In the genomic region with DNA sequence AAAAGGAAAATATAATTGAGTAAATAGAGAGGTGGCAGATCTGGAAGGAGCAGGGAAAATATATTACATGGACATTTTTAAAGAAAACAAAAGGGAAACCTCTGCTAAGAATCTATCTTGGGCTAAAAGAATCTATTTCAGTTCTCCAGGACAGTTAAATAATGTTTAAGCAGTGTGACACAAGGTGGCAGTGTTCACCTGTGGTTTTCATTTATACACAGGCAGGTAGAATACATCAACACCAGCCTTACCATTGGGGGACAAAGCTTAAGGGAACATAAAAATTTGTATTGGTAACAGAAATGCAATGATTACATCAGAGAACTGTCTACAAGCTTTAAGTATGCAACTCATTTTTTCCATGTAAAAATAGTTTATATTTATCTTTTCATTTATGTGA, we compare ENCODE assay signal across 9 mouse cellular contexts.
DNase-seq lines count a peak whose midpoint lies in the region; ATAC-seq and TF ChIP-seq lines count a peak whose summit lies in the region.
"Had no signal": no experiment of that assay in that cellular context is flagged by ENCODE, and none has a peak within 500 bp of the region (broad histone marks: within the 10 kb centered on the region; RNA-seq: fewer than 3 reads in every experiment).

No protein-coding gene starts in this region.

- no peak for TF ChIP-seq EP300 in liver, embryonic 14.5 days (IDR thresholded peaks at IDR 0.05; ENCODE audit: low read depth)

- H3K27me3 ChIP-seq in liver, embryonic 14.5 days (ENCODE audit: control insufficient read depth, insufficient read depth, low read length), result no peaks in the 10 kb centered on the region
- H3K27me3 ChIP-seq in liver, embryonic 11.5 days (replicated peaks; ENCODE audit: control insufficient read depth, insufficient read depth, low read length), result no peaks in the 10 kb centered on the region
- H3K27me3 ChIP-seq: embryonic facial prominence, embryonic 15.5 days had no signal

- no peak overlapping the region for H3K27ac ChIP-seq in liver, embryonic 14.5 days
- H3K27ac ChIP-seq in liver, embryonic 11.5 days (ENCODE audit: low read depth, low read length), result no peak overlapping the region
- no peak overlapping the region for H3K27ac ChIP-seq in layer of hippocampus, adult 2 months
- H3K27ac ChIP-seq: embryonic facial prominence, embryonic 15.5 days had no signal

- peak; percentile 13 for DNase-seq in adrenal gland, postnatal 10 days
- no peak for DNase-seq in adrenal gland, adult 8-10 months
- no peak for DNase-seq in liver, embryonic 14.5 days (ENCODE audit: low read depth in 3 of 3, low spot score in 3 of 3)
- DNase-seq in liver, embryonic 11.5 days (ENCODE audit: low spot score), result no peak
- DNase-seq in cerebellum, adult 8-10 months, result peak; percentile 11
- peak; percentile 3 to 16 for DNase-seq in layer of hippocampus, adult 2 months (ENCODE audit: low spot score in 2 of 2)
- peak; percentile 4 for DNase-seq in right cerebral cortex, postnatal 25 days
- no peak for DNase-seq in adrenal gland, adult 18-20 months (ENCODE audit: low spot score in 2 of 2)

- H3K4me2 ChIP-seq in liver, embryonic 14.5 days (ENCODE audit: low read depth), result no peak overlapping the region
- H3K4me2 ChIP-seq in liver, embryonic 11.5 days, result no peak overlapping the region
- H3K4me2 ChIP-seq: embryonic facial prominence, embryonic 15.5 days had no signal

- no peak for ATAC-seq in liver, embryonic 14.5 days (ENCODE audit: insufficient read depth)
- ATAC-seq in liver, embryonic 11.5 days (replicated peaks; ENCODE audit: low FRiP score), result no peak

- no peaks in the 10 kb centered on the region for H3K4me1 ChIP-seq in liver, embryonic 14.5 days (replicated peaks; ENCODE audit: control insufficient read depth in 2 of 2, insufficient read depth in 2 of 2, low read length in 1 of 2)
- no peaks in the 10 kb centered on the region for H3K4me1 ChIP-seq in liver, embryonic 11.5 days (replicated peaks; ENCODE audit: control insufficient read depth, insufficient read depth, low read length)
- H3K4me1 ChIP-seq: embryonic facial prominence, embryonic 15.5 days had no signal

- H3K36me3 ChIP-seq in liver, embryonic 14.5 days (replicated peaks; ENCODE audit: control insufficient read depth, insufficient read depth, low read depth), result no peaks in the 10 kb centered on the region
- H3K36me3 ChIP-seq in liver, embryonic 11.5 days (ENCODE audit: control insufficient read depth, insufficient read depth, low read length), result no peaks in the 10 kb centered on the region
- H3K36me3 ChIP-seq: embryonic facial prominence, embryonic 15.5 days had no signal

- H3K9me3 ChIP-seq in liver, embryonic 14.5 days (ENCODE audit: control insufficient read depth, low read length), result no peaks in the 10 kb centered on the region
- no peaks in the 10 kb centered on the region for H3K9me3 ChIP-seq in liver, embryonic 11.5 days (ENCODE audit: control insufficient read depth, low read length)
- H3K9me3 ChIP-seq: embryonic facial prominence, embryonic 15.5 days had no signal

- 0 out of 2 replicates have a peak, but pooled peaks have one; percentile 5 for TF ChIP-seq CTCF in liver, embryonic 14.5 days (IDR thresholded peaks at IDR 0.05; ENCODE audit: low read depth)
- peak; percentile 70 for TF ChIP-seq CTCF in layer of hippocampus, adult 2 months (conservative IDR thresholded peaks at IDR 0.05)

- no peak overlapping the region for H3K9ac ChIP-seq in liver, embryonic 14.5 days (replicated peaks)
- H3K9ac ChIP-seq in liver, embryonic 11.5 days (ENCODE audit: low read depth, low read length), result no peak overlapping the region
- H3K9ac ChIP-seq: embryonic facial prominence, embryonic 15.5 days had no signal

- H3K4me3 ChIP-seq in liver, embryonic 14.5 days (ENCODE audit: insufficient read depth in 1 of 2, low read depth in 2 of 2, low read length in 2 of 2), result no peak overlapping the region
- no peak overlapping the region for H3K4me3 ChIP-seq in liver, embryonic 11.5 days (ENCODE audit: low read depth, low read length)
- H3K4me3 ChIP-seq in layer of hippocampus, adult 2 months, result no peak overlapping the region
- H3K4me3 ChIP-seq: embryonic facial prominence, embryonic 15.5 days had no signal

Comparison
In these comparisons a context has a peak if more than half of its experiments do, and no peak if none do; other contexts are left out.
1. DNase-seq: peak in adrenal gland, postnatal 10 days (single experiment), cerebellum, adult 8-10 months (single experiment), layer of hippocampus, adult 2 months (2 of 2) and right cerebral cortex, postnatal 25 days (single experiment); none in adrenal gland, adult 8-10 months (single experiment), liver, embryonic 14.5 days (0 of 3), liver, embryonic 11.5 days (single experiment) and adrenal gland, adult 18-20 months (0 of 2).